Mouse (Mus musculus) cerebellum, adult 2 months (tissue): ENCODE measurements around the gene Dnajc27.

Experiments used
- CTCF ChIP-seq: fragments of 200-500 bp; IDR thresholded peaks from 2 replicates; pipeline ENCODE4 v1.5.1; 2011; ENCODE audit warnings: low read depth, mild to moderate bottlenecking, control low read depth, low read length, moderate library complexity, borderline replicate concordance; ENCODE audit not compliant: insufficient read depth
- POLR2A ChIP-seq: fragments of 200-500 bp; IDR thresholded peaks from 2 replicates; pipeline ENCODE4 v1.6.1; 2011; ENCODE audit warnings: low read length, control low read depth, borderline replicate concordance; ENCODE audit not compliant: insufficient read depth

DNA sequence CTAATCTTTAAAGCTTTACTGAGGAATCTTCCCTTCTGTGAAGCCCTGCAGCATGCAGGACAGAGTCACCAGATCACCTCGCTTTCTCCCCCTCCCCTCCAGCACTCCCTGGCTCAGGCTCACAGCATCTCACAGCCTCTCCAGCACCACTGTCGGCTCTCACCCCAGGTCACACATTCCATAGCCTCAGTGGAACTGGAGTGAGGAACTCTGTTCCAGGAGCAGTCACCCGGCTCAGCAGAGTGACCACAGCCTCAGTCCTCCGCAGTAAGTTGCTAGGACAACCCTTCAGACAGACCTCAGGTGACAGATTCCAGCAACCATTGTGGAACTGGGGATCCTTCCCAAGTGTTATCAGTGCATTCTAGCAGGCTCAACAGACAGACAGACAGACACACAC lies 27.5 kb upstream of the Dnajc27 start:
- no peak for TF ChIP-seq POLR2A
- TF ChIP-seq CTCF = no peak
